Mouse (Mus musculus) macrophage (primary cell): Measurements from ENCODE around the gene Arhgef2. TPM values are rescaled to one million over a fixed set of nuclear protein-coding genes. Genes with fewer than 3 reads are reported as not detected.

ENCODE experiments used
- H3K27ac ChIP-seq: fragments of 350-480 bp; formaldehyde crosslinking; 2 replicates; pipeline ENCODE4 v1.9.0; 2021
- H3K36me3 ChIP-seq: fragments of 350-480 bp; formaldehyde crosslinking; 2 replicates; pipeline ENCODE4 v1.9.0; 2021; ENCODE audit errors: inconsistent target
- H3K4me3 ChIP-seq: fragments of 350-480 bp; formaldehyde crosslinking; 2 replicates; pipeline ENCODE4 v1.9.0; 2021; ENCODE audit errors: inconsistent target
- H3K79me2 ChIP-seq: fragments of 350-480 bp; formaldehyde crosslinking; 2 replicates; pipeline ENCODE4 v1.9.0; 2021; ENCODE audit errors: inconsistent target
- WGBS: methylation state at CpG from one replicate; pipeline ENCODE4 v1.1.7; 2026; ENCODE audit warnings: inconsistent platforms; ENCODE audit not compliant: missing documents; 5-methylcytosine and 5-hydroxymethylcytosine counted together
- polyA plus RNA-seq: library from polyadenylated mRNA; stranded (reverse); fragments of 250-400 nt; gene quantifications from 3 replicates; pipeline ENCODE4 v1.2.4, GENCODE M21; 2018; ENCODE audit warnings: inconsistent platforms

Arhgef2 gene
- polyA plus RNA-seq, 1 experiment from 2014 or later: 83.0 TPM

DNA sequence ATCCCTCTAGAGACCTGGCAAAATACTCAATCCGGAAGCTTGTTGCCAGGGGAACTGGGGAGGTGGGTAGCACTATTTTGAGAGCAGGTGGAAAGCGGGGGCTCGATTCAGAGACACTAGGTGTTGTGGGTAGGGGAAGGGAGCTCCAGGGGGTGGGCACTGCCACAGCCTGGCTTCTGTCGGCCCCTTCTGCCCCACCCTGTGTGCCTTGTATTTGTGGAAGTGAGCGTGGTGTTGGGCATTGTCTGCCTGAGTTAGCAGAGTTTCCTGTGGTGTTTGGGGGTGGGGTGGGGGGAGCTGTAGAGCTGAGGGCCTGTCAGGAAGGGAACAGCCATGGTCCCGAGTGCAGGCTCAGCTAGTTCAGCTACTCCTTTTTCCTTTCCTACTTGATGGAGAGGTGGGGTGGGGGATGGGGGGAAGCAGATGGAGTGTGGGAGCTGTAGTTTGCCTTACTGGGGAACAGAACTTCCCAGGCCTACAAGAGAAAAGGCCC is 25.1 kb downstream of the Arhgef2 start:
- peaks cover 62% of the 10 kb centered on the region for H3K36me3 ChIP-seq
- H3K27ac ChIP-seq: peak overlapping the region; percentile 76
- peaks cover 100% of the 10 kb centered on the region for H3K79me2 ChIP-seq
- WGBS: 13% methylated on average over 5 of the region's 6 CpGs
- no peak overlapping the region for H3K4me3 ChIP-seq

DNA sequence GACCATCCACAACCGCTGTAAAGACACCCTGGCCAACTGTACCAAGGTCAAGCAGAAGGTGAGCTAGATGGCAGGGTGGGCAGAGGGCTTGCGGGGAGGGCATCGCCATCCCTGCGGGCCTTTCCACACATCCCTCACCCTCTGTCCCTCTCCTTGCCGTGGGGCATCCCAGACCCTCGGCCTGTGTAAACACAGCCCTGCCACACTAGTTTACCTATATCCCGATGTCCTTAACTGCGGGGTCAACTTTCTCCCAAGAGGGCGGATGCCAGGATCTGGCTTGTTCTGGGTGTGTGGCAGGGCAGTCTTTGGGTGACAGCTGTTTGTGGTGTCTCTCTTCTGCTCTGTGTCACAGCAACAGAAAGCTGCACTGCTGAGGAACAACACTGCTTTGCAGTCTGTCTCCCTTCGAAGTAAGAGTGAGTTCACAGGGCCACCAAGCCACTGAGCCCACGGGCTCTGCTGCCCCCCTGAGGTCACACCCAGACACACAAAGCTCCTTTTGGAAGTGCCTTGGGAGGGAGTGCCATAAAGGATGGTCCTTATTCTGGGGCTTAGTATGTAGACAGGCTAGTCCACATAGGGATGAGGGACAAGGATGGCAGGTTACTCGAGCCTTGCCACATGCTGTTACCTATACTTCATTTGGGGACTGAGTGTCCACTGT is 26.3 kb downstream of the Arhgef2 start:
- H3K79me2 ChIP-seq: peaks cover 98% of the 10 kb centered on the region
- peaks cover 68% of the 10 kb centered on the region for H3K36me3 ChIP-seq
- no peak overlapping the region for H3K4me3 ChIP-seq
- peak overlapping the region; percentile 76 for H3K27ac ChIP-seq
- 82% methylated on average over 12 of the region's 12 CpGs for WGBS

DNA sequence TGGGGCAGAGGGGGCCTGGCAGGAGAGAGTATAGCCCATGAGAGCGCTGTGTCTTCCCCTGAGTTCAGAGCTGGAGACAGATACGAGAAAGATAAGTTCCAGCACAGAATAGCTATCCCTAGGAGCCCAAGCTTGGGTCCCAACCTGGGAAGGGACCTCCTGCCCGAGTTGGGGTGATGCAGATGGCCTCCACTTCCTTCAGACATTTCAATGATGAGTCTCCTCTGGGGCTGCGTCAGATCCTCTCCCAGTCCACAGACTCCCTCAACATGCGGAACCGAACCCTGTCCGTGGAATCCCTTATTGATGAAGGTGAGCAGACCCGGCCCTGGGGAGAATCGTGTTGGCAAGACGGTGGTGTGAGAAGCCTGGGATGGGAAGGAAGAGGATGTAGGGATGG is 27.3 kb downstream of the Arhgef2 start:
- peaks cover 74% of the 10 kb centered on the region for H3K36me3 ChIP-seq
- WGBS: 95% methylated on average over 10 of the region's 10 CpGs

DNA sequence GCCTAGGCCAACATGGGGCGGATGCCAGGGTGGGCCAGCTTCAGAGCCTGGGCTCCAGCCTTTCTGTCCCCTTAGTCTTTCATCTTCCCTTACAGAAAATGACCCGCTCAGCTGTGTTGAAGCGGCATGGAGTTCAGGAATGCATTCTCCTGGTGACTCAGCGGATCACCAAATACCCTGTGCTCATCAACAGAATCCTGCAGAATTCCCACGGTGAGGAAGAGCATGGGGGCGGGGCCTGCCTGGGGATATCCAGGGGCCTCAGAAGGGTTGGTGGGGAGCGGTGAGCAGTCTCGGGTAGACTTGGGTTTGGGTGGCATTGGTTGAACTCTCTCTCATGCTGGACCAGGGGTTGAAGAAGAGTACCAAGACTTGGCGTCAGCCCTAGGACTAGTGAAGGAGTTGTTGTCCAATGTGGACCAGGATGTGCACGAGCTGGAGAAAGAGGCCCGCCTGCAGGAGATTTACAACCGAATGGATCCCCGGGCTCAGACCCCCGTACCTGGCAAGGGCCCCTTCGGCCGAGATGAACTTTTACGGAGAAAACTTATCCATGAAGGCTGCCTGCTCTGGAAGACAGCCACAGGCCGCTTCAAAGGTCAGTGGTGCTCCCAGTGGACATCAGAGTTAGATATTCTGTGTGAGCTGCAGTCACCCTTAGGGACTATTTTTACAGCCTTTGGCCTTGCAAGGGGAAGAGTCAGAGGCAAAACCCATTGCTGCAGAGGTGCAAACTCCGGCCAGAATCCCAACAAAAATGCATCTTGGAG is 29.9 kb downstream of the Arhgef2 start:
- Histone ChIP-seq H3K4me3 (no peak overlapping the region), H3K36me3 (peaks cover 84% of the 10 kb centered on the region), H3K79me2 (peaks cover 62% of the 10 kb centered on the region), H3K27ac (no peak overlapping the region)
- WGBS: 94% methylated on average over 19 of the region's 19 CpGs

More for the DNA sequence above, 27.3 kb downstream of the Arhgef2 start:
- H3K4me3 ChIP-seq: no peak overlapping the region
- no peak overlapping the region for H3K27ac ChIP-seq
- peaks cover 88% of the 10 kb centered on the region for H3K79me2 ChIP-seq

DNA sequence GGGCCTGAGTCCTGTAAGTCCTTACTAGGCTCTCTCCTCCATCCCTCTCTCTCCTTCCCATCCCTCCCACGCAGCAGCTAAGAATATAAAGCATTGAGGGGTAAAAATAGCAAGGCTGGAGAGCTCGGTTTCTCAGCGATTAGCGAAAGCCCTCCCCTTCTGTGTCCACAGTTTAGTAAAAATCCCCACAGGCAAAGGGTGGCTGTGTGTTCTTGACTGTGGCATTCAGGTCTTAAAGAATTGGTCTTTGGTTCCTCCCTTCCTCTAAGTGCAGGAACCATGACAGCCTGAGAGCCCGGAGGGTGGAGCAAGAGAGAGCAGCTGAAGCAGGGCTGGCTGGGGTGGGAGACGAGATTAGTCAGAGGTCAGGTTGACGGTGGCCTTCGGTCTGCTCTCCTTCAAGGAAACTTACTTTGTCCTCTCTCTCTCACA is 30.8 kb downstream of the Arhgef2 start:
- peaks cover 88% of the 10 kb centered on the region for H3K36me3 ChIP-seq
- WGBS: 92% methylated on average over 8 of the region's 8 CpGs
- no peak overlapping the region for H3K27ac ChIP-seq
- no peak overlapping the region for H3K4me3 ChIP-seq
- H3K79me2 ChIP-seq: peaks cover 53% of the 10 kb centered on the region

DNA sequence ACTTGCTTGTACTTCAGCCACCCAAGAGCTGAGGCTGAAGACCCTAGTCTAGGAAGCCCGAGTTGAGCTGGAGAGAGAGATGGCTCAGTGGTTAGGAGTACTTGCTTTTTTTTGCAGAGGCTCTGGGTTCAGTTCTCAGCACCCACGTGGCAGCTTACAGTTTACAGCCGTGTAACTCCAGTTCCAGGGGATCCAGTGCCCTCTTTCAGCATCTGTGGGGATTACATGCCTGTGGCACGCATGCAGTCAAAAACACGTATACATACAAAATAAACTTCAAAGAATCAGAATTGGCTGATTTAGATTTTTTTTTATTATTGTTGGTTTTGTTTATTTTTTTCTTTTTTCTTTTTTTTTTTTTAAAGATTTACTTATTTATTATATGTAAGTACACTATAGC is 31.4 kb downstream of the Arhgef2 start:
- no peak overlapping the region for H3K27ac ChIP-seq
- peaks cover 47% of the 10 kb centered on the region for H3K79me2 ChIP-seq
- 98% methylated on average over 5 of the region's 5 CpGs for WGBS
- peaks cover 88% of the 10 kb centered on the region for H3K36me3 ChIP-seq
- no peak overlapping the region for H3K4me3 ChIP-seq

DNA sequence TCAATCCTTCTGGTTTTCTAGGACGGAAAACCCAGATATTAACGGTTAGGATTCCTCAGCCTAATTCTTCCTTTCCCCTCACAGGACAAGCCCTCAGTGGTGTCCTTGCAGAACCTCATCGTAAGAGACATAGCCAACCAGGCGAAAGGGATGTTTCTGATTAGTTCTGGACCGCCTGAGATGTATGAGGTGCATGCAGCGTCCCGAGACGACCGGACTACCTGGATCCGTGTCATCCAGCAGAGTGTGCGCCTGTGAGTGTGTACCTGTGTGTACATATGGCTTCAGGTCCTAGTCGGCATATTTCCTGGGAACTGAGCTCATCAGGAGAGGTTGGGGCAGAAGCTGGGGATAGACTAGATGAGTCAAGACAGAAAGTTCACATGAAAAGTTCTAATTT is 33.5 kb downstream of the Arhgef2 start:
- H3K79me2 ChIP-seq: peaks cover 32% of the 10 kb centered on the region; the same call in 1 of the 2 replicates
- WGBS: 92% methylated on average over 12 of the region's 12 CpGs
- peaks cover 85% of the 10 kb centered on the region for H3K36me3 ChIP-seq
- H3K27ac ChIP-seq: no peak overlapping the region
- no peak overlapping the region for H3K4me3 ChIP-seq

DNA sequence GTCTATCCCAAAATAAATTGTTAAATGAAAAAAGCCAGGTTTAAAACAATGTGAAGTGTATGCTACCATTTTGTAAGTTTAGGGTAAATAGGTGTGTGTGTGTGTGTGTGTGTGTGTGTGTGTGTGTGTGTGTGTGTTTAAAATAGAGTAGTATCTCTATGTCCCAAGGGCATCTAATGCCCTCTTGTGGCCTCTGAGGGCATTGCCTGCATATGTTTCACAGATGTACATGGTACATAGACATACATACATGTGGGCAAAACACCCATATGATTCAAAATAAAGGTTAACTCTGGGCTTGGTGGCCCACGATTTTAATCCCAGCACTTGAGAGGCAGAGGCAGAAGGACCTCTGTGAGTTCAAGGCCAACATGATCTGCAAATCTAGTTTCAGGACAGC is 34.9 kb downstream of the Arhgef2 start:
- peaks cover 18% of the 10 kb centered on the region; the same call in 1 of the 2 replicates for H3K79me2 ChIP-seq
- H3K27ac ChIP-seq: no peak overlapping the region
- peaks cover 83% of the 10 kb centered on the region for H3K36me3 ChIP-seq
- WGBS: 75% methylated on average over 1 of the region's 1 CpGs
- H3K4me3 ChIP-seq: no peak overlapping the region

DNA sequence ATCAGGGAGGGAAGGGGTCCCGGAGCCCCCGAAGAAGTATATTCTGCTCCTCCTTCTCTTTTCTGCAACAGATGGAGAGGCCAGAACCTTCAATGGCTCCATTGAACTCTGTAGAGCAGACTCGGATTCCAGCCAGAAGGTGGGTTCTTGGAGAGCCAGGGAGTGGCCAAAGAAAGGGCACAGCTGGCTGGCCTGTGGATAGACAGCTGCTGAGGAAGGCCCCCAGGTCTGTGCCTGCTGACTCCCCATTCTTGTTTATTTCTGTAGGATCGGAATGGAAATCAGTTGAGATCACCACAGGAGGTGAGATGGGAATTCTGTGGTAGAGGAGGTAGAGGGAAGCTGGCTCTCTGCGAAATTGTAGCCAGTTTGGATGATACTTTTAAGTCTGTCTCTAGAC is 37.3 kb downstream of the Arhgef2 start:
- no peak overlapping the region for H3K27ac ChIP-seq
- no peak overlapping the region for H3K4me3 ChIP-seq
- peaks cover 82% of the 10 kb centered on the region for H3K36me3 ChIP-seq
- peaks cover 6% of the 10 kb centered on the region; the same call in 1 of the 2 replicates for H3K79me2 ChIP-seq
- 97% methylated on average over 5 of the region's 5 CpGs for WGBS

DNA sequence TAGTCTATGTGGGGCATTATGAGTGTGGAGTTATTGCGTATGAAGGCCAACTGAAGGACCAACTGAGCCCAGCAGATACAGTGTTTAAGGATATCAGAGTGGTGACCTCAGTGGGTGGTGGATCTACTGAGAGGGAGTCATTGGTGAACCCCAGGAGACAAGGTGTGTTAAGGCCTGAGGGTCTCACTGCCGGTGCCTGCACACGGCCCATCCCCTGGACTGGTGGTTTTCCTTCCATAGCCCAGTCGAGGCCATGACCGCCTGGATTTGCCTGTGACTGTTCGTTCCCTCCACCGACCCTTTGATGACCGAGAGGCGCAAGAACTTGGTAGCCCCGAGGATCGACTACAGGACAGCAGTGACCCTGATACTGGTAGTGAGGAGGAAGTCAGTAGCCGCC is 40.2 kb downstream of the Arhgef2 start:
- no peak overlapping the region for H3K4me3 ChIP-seq
- H3K79me2 ChIP-seq: peaks cover 6% of the 10 kb centered on the region; the same call in 1 of the 2 replicates
- 87% methylated on average over 12 of the region's 12 CpGs for WGBS
- H3K36me3 ChIP-seq: peaks cover 62% of the 10 kb centered on the region
- no peak overlapping the region for H3K27ac ChIP-seq

DNA sequence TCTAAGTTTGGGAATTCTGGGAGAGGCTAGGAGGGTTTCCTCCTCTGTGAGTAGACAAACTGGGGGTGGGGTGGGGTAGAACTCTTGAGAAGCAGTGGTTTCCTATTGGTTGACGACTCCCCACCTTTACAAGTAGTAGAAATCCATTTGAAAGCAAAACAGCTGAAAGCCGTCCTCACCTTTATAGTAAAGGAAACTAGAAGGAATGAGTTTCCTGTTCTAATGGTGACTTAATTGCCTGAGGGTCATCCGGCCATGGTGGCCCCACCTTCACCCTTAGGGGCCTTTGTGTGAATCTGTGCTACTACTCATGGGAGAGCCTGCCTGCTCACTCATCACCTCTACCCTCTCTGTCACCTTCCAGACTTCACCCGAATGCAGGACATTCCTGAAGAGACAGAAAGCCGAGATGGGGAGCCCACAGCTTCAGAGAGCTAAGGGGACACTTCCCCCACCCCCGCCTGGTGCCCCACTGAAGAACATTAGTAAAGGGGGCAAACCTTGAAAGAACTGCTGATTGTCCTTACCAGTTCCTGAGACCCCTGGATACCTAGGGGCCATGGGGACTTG is 40.7 kb downstream of the Arhgef2 start:
- Histone ChIP-seq H3K27ac (no peak overlapping the region), H3K36me3 (peaks cover 56% of the 10 kb centered on the region), H3K4me3 (no peak overlapping the region), H3K79me2 (peaks cover 6% of the 10 kb centered on the region; the same call in 1 of the 2 replicates)
- 86% methylated on average over 6 of the region's 6 CpGs for WGBS

DNA sequence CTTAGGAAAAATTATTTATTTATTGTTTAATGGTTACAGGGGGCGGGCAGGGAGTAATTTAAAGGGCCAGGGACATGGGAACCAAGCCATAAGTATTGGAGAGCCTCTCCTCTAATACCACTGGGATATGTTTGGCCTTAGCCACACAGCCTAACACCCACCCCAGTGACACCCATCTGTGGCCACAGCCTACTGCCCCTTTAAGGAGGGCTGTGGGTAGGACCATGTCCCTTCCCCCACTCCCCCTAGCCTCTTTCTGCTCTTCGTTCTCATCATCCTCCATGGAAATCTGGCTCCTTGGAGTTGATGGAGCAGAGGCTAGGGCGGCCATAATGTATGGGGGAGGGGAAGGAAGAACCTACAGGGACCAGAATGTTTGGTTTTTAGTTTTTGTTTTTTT is 41.3 kb downstream of the Arhgef2 start:
- WGBS: 95% methylated on average over 3 of the region's 3 CpGs
- H3K4me3 ChIP-seq: no peak overlapping the region
- H3K27ac ChIP-seq: no peak overlapping the region
- peaks cover 6% of the 10 kb centered on the region; the same call in 1 of the 2 replicates for H3K79me2 ChIP-seq
- peaks cover 51% of the 10 kb centered on the region for H3K36me3 ChIP-seq

DNA sequence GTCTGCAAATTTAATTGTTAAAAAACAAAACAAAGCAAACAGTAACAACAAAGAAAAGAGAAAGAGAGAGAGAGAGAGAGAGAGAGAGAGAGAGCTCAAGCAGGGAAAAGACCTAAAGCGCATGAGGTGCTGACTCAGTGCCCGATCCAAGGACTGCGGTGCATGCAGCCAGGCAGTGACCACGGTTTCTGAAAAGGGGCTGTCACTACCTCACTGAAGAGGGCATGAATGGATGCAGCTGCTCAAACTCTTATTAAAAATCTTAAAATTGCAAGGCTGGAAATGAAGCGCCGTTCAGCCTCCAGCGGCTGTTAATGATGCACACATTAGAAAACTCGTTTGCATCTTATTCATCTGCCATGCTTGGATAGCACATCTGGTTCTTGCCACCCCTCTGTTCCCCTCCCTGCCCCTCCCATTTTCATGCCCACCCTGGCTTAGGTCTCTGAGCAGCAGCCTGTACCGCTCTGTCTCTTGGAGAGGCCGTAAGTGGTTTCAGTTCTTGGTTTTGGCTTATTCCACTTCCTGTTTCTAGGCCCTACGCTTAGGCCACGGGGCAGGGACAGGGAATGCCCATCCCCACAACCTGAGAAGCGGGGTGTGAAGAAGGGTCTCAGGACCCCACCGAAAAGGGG is 42.1 kb downstream of the Arhgef2 start:
- peak overlapping the region; percentile 13; the same call in 1 of the 2 replicates for H3K27ac ChIP-seq
- no peaks in the 10 kb centered on the region; the same call in 1 of the 2 replicates for H3K79me2 ChIP-seq
- no peak overlapping the region for H3K4me3 ChIP-seq
- peaks cover 43% of the 10 kb centered on the region for H3K36me3 ChIP-seq
- 34% methylated on average over 14 of the region's 14 CpGs for WGBS

DNA sequence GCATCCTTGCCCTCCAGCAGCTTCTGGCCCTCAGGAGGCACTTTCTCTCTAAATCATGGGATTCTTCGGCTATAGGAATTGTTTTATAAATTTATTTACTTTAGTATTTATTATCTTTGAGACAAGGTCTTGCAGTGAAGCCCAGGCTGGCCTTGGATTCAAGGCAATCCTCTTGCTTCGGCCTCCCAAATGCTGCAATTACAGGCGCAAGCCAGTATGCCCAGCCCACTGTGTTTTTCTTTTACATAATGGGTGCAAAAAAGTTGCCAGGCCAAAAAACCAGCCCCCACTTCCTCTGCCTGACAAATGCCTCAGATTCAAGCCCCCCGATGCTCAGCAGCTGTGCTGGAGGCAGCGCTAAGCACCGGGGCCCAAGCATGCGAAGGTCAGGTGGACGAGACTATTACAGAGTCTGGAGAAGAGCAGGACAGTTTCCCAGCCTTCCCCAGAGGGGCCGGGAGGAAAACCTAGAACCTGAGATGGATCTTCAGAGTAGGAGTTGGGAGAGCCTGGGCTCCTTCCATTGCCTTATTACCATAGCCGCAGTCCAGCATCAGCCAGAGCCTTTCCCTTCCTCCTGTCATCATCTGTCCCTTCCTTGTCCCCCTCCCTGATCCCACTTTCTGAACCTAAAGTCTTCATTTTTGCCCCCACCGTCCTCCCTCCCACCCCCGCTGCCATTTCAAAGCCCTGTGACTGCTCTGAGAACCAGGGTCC is 42.8 kb downstream of the Arhgef2 start:
- peaks cover 35% of the 10 kb centered on the region for H3K36me3 ChIP-seq
- peak overlapping the region; percentile 13; the same call in 1 of the 2 replicates for H3K27ac ChIP-seq
- no peak overlapping the region for H3K4me3 ChIP-seq
- 91% methylated on average over 11 of the region's 12 CpGs for WGBS
- no peaks in the 10 kb centered on the region for H3K79me2 ChIP-seq
